ENCODE assay signal across 8 mouse cellular contexts in genomic region chr11:54113352-54113751, GRCm38 (mm10). TPM values are rescaled to one million over a fixed set of nuclear protein-coding genes. Genes with fewer than 3 reads are reported as not detected.
DNase-seq lines count a peak whose midpoint lies in the region; ATAC-seq lines count a peak whose summit lies in the region.

No protein-coding gene starts in this region.

- 57% methylated on average over 4 of the region's 4 CpGs for WGBS in neural tube, embryonic 11.5 days
- 18% methylated on average over 4 of the region's 4 CpGs for WGBS in forebrain, embryonic 13.5 days
- WGBS in limb, embryonic 10.5 days: 41% methylated on average over 4 of the region's 4 CpGs
- 22% methylated on average over 4 of the region's 4 CpGs for WGBS in neural tube, embryonic 15.5 days

- H3K27me3 ChIP-seq in neural tube, embryonic 11.5 days (ENCODE audit: control insufficient read depth, insufficient read depth, low read length): no peaks in the 10 kb centered on the region
- H3K27me3 ChIP-seq in forebrain, embryonic 13.5 days: no peaks in the 10 kb centered on the region
- no peaks in the 10 kb centered on the region for H3K27me3 ChIP-seq in limb, embryonic 10.5 days (ENCODE audit: low read depth, poor library complexity, severe bottlenecking)
- H3K27me3 ChIP-seq in neural tube, embryonic 15.5 days (replicated peaks): no peaks in the 10 kb centered on the region

- no peak overlapping the region for H3K4me3 ChIP-seq in neural tube, embryonic 11.5 days (ENCODE audit: low read depth, low read length)
- no peak overlapping the region for H3K4me3 ChIP-seq in forebrain, embryonic 13.5 days
- H3K4me3 ChIP-seq in limb, embryonic 10.5 days: peak overlapping the region; percentile 34
- H3K4me3 ChIP-seq in neural tube, embryonic 15.5 days (replicated peaks): peak overlapping the region; percentile 9; the same call in 1 of the 2 replicates

- no peak for DNase-seq in neural tube, embryonic 11.5 days (ENCODE audit: low spot score)
- no peak for DNase-seq in neural tube, embryonic 10.5 days (ENCODE audit: extremely low spot score, low spot score)
- DNase-seq in limb, embryonic 10.5 days (ENCODE audit: low spot score): no peak
- no peak for DNase-seq in spleen, adult 12 weeks (ENCODE audit: low spot score)
- no peak for DNase-seq in spleen, postnatal 36 days (ENCODE audit: low spot score in 2 of 2)

- peak overlapping the region; percentile 63 for H3K27ac ChIP-seq in neural tube, embryonic 11.5 days (ENCODE audit: low read depth, low read length)
- H3K27ac ChIP-seq in forebrain, embryonic 13.5 days: peak overlapping the region; percentile 82
- H3K27ac ChIP-seq in limb, embryonic 10.5 days: peak overlapping the region; percentile 90
- H3K27ac ChIP-seq in neural tube, embryonic 15.5 days (replicated peaks): peak overlapping the region; percentile 81

- peak; percentile 18; the same call in 1 of the 2 replicates for ATAC-seq in neural tube, embryonic 11.5 days (ENCODE audit: insufficient read depth, low FRiP score, low TSS enrichment)
- peak; percentile 44 for ATAC-seq in forebrain, embryonic 13.5 days
- peak; percentile 36 for ATAC-seq in neural tube, embryonic 15.5 days (ENCODE audit: low FRiP score)
- no peak for ATAC-seq in activated CD4-positive, CD25-positive, alpha-beta regulatory T cell, adult 4 months

- H3K9me3 ChIP-seq in neural tube, embryonic 11.5 days (ENCODE audit: control insufficient read depth, low read length): no peaks in the 10 kb centered on the region
- H3K9me3 ChIP-seq in forebrain, embryonic 13.5 days (replicated peaks): no peaks in the 10 kb centered on the region
- no peaks in the 10 kb centered on the region for H3K9me3 ChIP-seq in limb, embryonic 10.5 days (replicated peaks)
- H3K9me3 ChIP-seq in neural tube, embryonic 15.5 days (replicated peaks): no peaks in the 10 kb centered on the region

- H3K36me3 ChIP-seq in neural tube, embryonic 11.5 days (ENCODE audit: control insufficient read depth, insufficient read depth, low read length): no peaks in the 10 kb centered on the region
- H3K36me3 ChIP-seq in forebrain, embryonic 13.5 days (ENCODE audit: poor library complexity, severe bottlenecking): no peaks in the 10 kb centered on the region
- H3K36me3 ChIP-seq in limb, embryonic 10.5 days: peaks cover 32% of the 10 kb centered on the region
- H3K36me3 ChIP-seq in neural tube, embryonic 15.5 days: peaks cover 3% of the 10 kb centered on the region; the same call in 1 of the 2 replicates

- peaks cover 13% of the 10 kb centered on the region for H3K4me1 ChIP-seq in neural tube, embryonic 11.5 days (ENCODE audit: control insufficient read depth, insufficient read depth, low read length)
- H3K4me1 ChIP-seq in forebrain, embryonic 13.5 days: peaks cover 36% of the 10 kb centered on the region
- peaks cover 26% of the 10 kb centered on the region for H3K4me1 ChIP-seq in limb, embryonic 10.5 days
- H3K4me1 ChIP-seq in neural tube, embryonic 15.5 days: peaks cover 47% of the 10 kb centered on the region

- H3K9ac ChIP-seq in neural tube, embryonic 11.5 days (ENCODE audit: low read length): peak overlapping the region; percentile 44
- peak overlapping the region; percentile 50 for H3K9ac ChIP-seq in forebrain, embryonic 13.5 days
- H3K9ac ChIP-seq in neural tube, embryonic 15.5 days (replicated peaks): no peak overlapping the region; the same call in 1 of the 2 replicates

- H3K4me2 ChIP-seq in neural tube, embryonic 11.5 days (ENCODE audit: low read depth): peak overlapping the region; percentile 15
- H3K4me2 ChIP-seq in forebrain, embryonic 13.5 days: peak overlapping the region; percentile 50
- H3K4me2 ChIP-seq in neural tube, embryonic 15.5 days: peak overlapping the region; percentile 40

RNA-seq across cellular contexts. Expression of gene P4ha2, which starts 13.5 kb away (rescaled TPM):
- polyA plus RNA-seq in neural tube, embryonic 11.5 days (2014; fragmentation: Nextera tagmentation; extraction: Ambion mirVana): 18.4 TPM in 2 replicates
- 5.5 and 5.6 TPM in 2 replicates for polyA plus RNA-seq in forebrain, embryonic 13.5 days (2015; fragmentation: Nextera tagmentation; extraction: Ambion mirVana)
- polyA plus RNA-seq in limb, embryonic 10.5 days (2016; fragmentation: Nextera tagmentation; extraction: Ambion mirVana): 35.6 and 38.7 TPM in 2 replicates
- polyA plus RNA-seq in neural tube, embryonic 15.5 days (2015; fragmentation: Nextera tagmentation; extraction: Ambion mirVana): 16.7 and 18.5 TPM in 2 replicates
- not detected for polyA plus RNA-seq in activated CD4-positive, CD25-positive, alpha-beta regulatory T cell, adult 4 months (2017; shearing (Covaris generic))

RNA-seq across cellular contexts. Expression of gene Pdlim4, which starts 44.5 kb away (rescaled TPM):
- polyA plus RNA-seq in neural tube, embryonic 11.5 days (2014; fragmentation: Nextera tagmentation; extraction: Ambion mirVana): 59.7 and 65.1 TPM in 2 replicates
- 36.2 and 38.3 TPM in 2 replicates for polyA plus RNA-seq in forebrain, embryonic 13.5 days (2015; fragmentation: Nextera tagmentation; extraction: Ambion mirVana)
- 160 and 171 TPM in 2 replicates for polyA plus RNA-seq in limb, embryonic 10.5 days (2016; fragmentation: Nextera tagmentation; extraction: Ambion mirVana)
- polyA plus RNA-seq in neural tube, embryonic 15.5 days (2015; fragmentation: Nextera tagmentation; extraction: Ambion mirVana): 34.4 and 45.7 TPM in 2 replicates
- polyA plus RNA-seq in activated CD4-positive, CD25-positive, alpha-beta regulatory T cell, adult 4 months (2017; shearing (Covaris generic)): 1 to 10 TPM in 1 of 2 experiments, under 1 TPM in 1; 0.57 to 1.3 TPM

Comparison
In these comparisons a context has a peak if more than half of its experiments do, and no peak if none do; other contexts are left out.
1. H3K4me3 ChIP-seq: peak in limb, embryonic 10.5 days (single experiment) and neural tube, embryonic 15.5 days (single experiment); none in neural tube, embryonic 11.5 days (single experiment) and forebrain, embryonic 13.5 days (single experiment).
2. RNA of gene Pdlim4, which starts 44.5 kb away (polyA plus RNA-seq): 160 to 171 TPM in limb, embryonic 10.5 days, 59.7 to 65.1 TPM in neural tube, embryonic 11.5 days, 36.2 to 38.3 TPM in forebrain, embryonic 13.5 days and 34.4 to 45.7 TPM in neural tube, embryonic 15.5 days; 0.57 to 1.3 TPM in activated CD4-positive, CD25-positive, alpha-beta regulatory T cell, adult 4 months; every median in the first group is over 10 times any median in the second.
3. Peak in every context shown above with its lines, with median percentiles within 50 percentile points of each other: H3K27ac ChIP-seq and H3K4me2 ChIP-seq.